ENCODE assay signal across 10 mouse cellular contexts in the genomic region with DNA sequence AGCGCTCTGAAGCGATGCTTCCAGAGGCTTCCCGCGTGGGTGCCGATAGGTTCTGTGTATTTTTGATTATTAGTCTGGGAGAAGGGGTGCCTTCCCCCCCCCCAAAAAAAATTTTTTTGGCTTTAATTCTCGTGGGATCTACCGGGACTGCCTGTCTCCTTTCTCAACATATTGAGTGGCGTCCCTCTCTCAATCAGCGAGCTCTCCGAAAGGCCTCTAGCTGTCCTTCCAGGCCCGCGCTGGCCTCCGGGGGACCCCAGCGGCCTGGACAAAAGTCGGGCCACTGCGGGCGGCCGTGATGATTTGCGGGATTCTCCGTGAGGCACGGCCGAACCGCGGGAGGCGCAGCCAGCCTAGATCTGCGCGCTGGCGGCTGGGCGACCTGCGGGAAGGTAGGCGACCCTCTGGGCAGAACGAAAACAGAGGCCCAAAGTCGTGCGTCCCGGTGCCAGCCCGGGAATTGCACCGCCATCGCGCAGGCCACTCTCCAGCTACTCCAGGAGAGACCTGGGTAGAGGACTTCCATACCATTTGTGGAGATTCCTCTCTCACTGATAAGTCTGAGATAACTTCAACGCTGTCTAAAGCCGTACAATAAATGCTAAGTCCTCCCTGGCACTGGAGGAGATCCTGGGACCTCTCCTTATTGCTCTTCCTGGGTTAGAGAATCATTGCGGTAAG. TPM values are rescaled to one million over a fixed set of nuclear protein-coding genes. Genes with fewer than 3 reads are reported as not detected.
A peak's percentile ranks its signal among the peaks of the same experiment; 100 is the strongest.
DNase-seq lines count a peak whose midpoint lies in the region; ATAC-seq and TF ChIP-seq lines count a peak whose summit lies in the region.
"Had no signal": no experiment of that assay in that cellular context is flagged by ENCODE, and none has a peak within 500 bp of the region (broad histone marks: within the 10 kb centered on the region; RNA-seq: fewer than 3 reads in every experiment).

No protein-coding gene starts in this region.

- peaks cover 33% of the 10 kb centered on the region for H3K4me1 ChIP-seq in heart, embryonic 13.5 days
- H3K4me1 ChIP-seq in heart, postnatal 0 days (ENCODE audit: control insufficient read depth, insufficient read depth): 0 out of 2 replicates have a peak, but pooled peaks cover 9% of the 10 kb centered on the region
- 0 out of 2 replicates have a peak, but pooled peaks cover 3% of the 10 kb centered on the region for H3K4me1 ChIP-seq in stomach, postnatal 0 days (replicated peaks; ENCODE audit: control insufficient read depth, insufficient read depth)

- TF ChIP-seq EP300 in heart, postnatal 0 days (IDR thresholded peaks at IDR 0.05; ENCODE audit: low read depth): no peak
- TF ChIP-seq EP300 in stomach, postnatal 0 days (optimal IDR thresholded peaks at IDR 0.05): no peak

- H3K4me2 ChIP-seq in heart, embryonic 13.5 days: peak overlapping the region; percentile 44
- 0 out of 2 replicates have a peak overlapping the region, but pooled peaks have one; percentile 6 for H3K4me2 ChIP-seq in heart, postnatal 0 days (ENCODE audit: low read depth, low read length)
- H3K4me2 ChIP-seq in stomach, postnatal 0 days (replicated peaks; ENCODE audit: low read depth): no peak overlapping the region

- WGBS in heart, embryonic 13.5 days: 1% methylated on average over 42 of the region's 42 CpGs
- 2% methylated on average over 42 of the region's 42 CpGs for WGBS in heart, postnatal 0 days
- WGBS in stomach, postnatal 0 days: 10% methylated on average over 42 of the region's 42 CpGs

- DNase-seq in heart, adult 9 months (ENCODE audit: low spot score in 2 of 2): no peak
- DNase-seq in ovary, postnatal 36 days (ENCODE audit: low spot score): peak; percentile 30
- no peak for DNase-seq in ovary, adult 18-20 months (ENCODE audit: low spot score)
- no peak for DNase-seq in heart, postnatal 0 days (ENCODE audit: low spot score)
- peak; percentile 23 for DNase-seq in stomach, postnatal 0 days (ENCODE audit: low spot score)
- no peak for DNase-seq in testis, postnatal 14 days (ENCODE audit: low spot score)

- ATAC-seq in heart, embryonic 13.5 days (ENCODE audit: extremely low read depth, insufficient number of reproducible peaks, low FRiP score, low TSS enrichment): no peak
- no peak; the same call in 1 of the 2 replicates for ATAC-seq in heart, postnatal 0 days (ENCODE audit: insufficient read depth, low read depth)
- ATAC-seq in stomach, postnatal 0 days (ENCODE audit: low FRiP score, low TSS enrichment): no peak
- no peak for ATAC-seq in inflammation-experienced regulatory T-cells, adult 6 months

- no peaks in the 10 kb centered on the region for H3K9me3 ChIP-seq in heart, embryonic 13.5 days
- no peaks in the 10 kb centered on the region for H3K9me3 ChIP-seq in heart, postnatal 0 days (replicated peaks; ENCODE audit: control insufficient read depth, low read length)
- no peaks in the 10 kb centered on the region for H3K9me3 ChIP-seq in stomach, postnatal 0 days (ENCODE audit: control insufficient read depth, low read length)

- peaks cover 97% of the 10 kb centered on the region for H3K27me3 ChIP-seq in heart, embryonic 13.5 days (replicated peaks)
- peaks cover 96% of the 10 kb centered on the region for H3K27me3 ChIP-seq in heart, postnatal 0 days (ENCODE audit: control insufficient read depth, insufficient read depth, low read length)
- H3K27me3 ChIP-seq in stomach, postnatal 0 days (ENCODE audit: control insufficient read depth, insufficient read depth, low read length): peaks cover 31% of the 10 kb centered on the region

- no peak for TF ChIP-seq CTCF in heart, postnatal 0 days (IDR thresholded peaks at IDR 0.05; ENCODE audit: low read depth)
- no peak for TF ChIP-seq CTCF in stomach, postnatal 0 days (IDR thresholded peaks at IDR 0.05; ENCODE audit: low read depth)

- H3K36me3 ChIP-seq in heart, embryonic 13.5 days: no peaks in the 10 kb centered on the region
- no peaks in the 10 kb centered on the region for H3K36me3 ChIP-seq in heart, postnatal 0 days (replicated peaks; ENCODE audit: control insufficient read depth, insufficient read depth, low read length)
- no peaks in the 10 kb centered on the region for H3K36me3 ChIP-seq in stomach, postnatal 0 days (ENCODE audit: control insufficient read depth, insufficient read depth, low read length)

- no peak overlapping the region for H3K9ac ChIP-seq in heart, embryonic 13.5 days
- no peak overlapping the region for H3K9ac ChIP-seq in heart, postnatal 0 days (replicated peaks; ENCODE audit: low read depth, low read length)
- H3K9ac ChIP-seq in stomach, postnatal 0 days (ENCODE audit: low read length): no peak overlapping the region

- peak overlapping the region; percentile 65 for H3K4me3 ChIP-seq in heart, embryonic 13.5 days
- peak overlapping the region; percentile 3; the same call in 1 of the 2 replicates for H3K4me3 ChIP-seq in heart, postnatal 0 days (ENCODE audit: low read depth, low read length)
- H3K4me3 ChIP-seq in stomach, postnatal 0 days (ENCODE audit: low read depth, low read length): no peak overlapping the region

- no peak overlapping the region for H3K27ac ChIP-seq in heart, embryonic 13.5 days (replicated peaks)
- no peak overlapping the region for H3K27ac ChIP-seq in heart, postnatal 0 days (ENCODE audit: low read depth)
- H3K27ac ChIP-seq in stomach, postnatal 0 days (replicated peaks): no peak overlapping the region

RNA-seq across cellular contexts. Expression of a gene that starts 1.2 kb away (rescaled TPM):
- polyA plus RNA-seq in heart, embryonic 13.5 days (2015; fragmentation: Nextera tagmentation; extraction: Ambion mirVana): 0.27 and 0.56 TPM in 2 replicates
- not detected in 2 replicates for total RNA-seq in heart, postnatal 0 days (2014; rRNA removed; ENCODE audit: low replicate concordance)
- 0.21 TPM in 1 of 2 replicates, not detected in the other for polyA plus RNA-seq in heart, postnatal 0 days (2015; fragmentation: Nextera tagmentation; extraction: Ambion mirVana)
- polyA plus RNA-seq in stomach, postnatal 0 days (2015; fragmentation: Nextera tagmentation; extraction: Ambion mirVana): 0.38 and 0.46 TPM in 2 replicates
- not detected for polyA plus RNA-seq in inflammation-experienced regulatory T-cells, adult 6 months (2017; shearing (Covaris generic))
- polyA plus RNA-seq: large intestine, adult 2 months; small intestine, adult 2 months had no signal

Comparison
In these comparisons a context has a peak if more than half of its experiments do, and no peak if none do; other contexts are left out.
1. DNase-seq: peak in ovary, postnatal 36 days (single experiment) and stomach, postnatal 0 days (single experiment); none in heart, adult 9 months (0 of 2), ovary, adult 18-20 months (single experiment), heart, postnatal 0 days (single experiment) and testis, postnatal 14 days (single experiment).